Mouse (Mus musculus) layer of hippocampus, adult 2 months (tissue): ENCODE data around the gene Vsig2. TPM values are rescaled to one million over a fixed set of nuclear protein-coding genes. Genes with fewer than 3 reads are reported as not detected.
A peak's percentile ranks its signal among the peaks of the same experiment; 100 is the strongest.

Experiments used
- DNase-seq, 2 experiments: peaks; one replicate each; pipeline ENCODE4 v3.0.0; 2022; ENCODE audit warnings: low spot score in 2 of 2
- H3K27ac ChIP-seq: fragments of 200-600 bp; 2 replicates; pipeline ENCODE4 v1.8.1; 2022
- H3K4me3 ChIP-seq: fragments of 200-600 bp; 2 replicates; pipeline ENCODE4 v1.8.1; 2022; ENCODE audit warnings: mild to moderate bottlenecking
- CTCF ChIP-seq: fragments of 200-600 bp; conservative IDR thresholded peaks from 2 replicates; pipeline ENCODE4 v1.8.1; 2022; ENCODE audit warnings: antibody characterized with exemption, mild to moderate bottlenecking, moderate library complexity
- long read RNA-seq, 2 experiments: library from polyadenylated mRNA; stranded (forward); transcript quantifications; one replicate each; pipeline ENCODE4 v2.0.0; 2021; ENCODE audit warnings: borderline mapping rate in 2 of 2
- total RNA-seq, 2 experiments: library from RNA; stranded (reverse); gene quantifications; 2 replicates each; pipeline ENCODE4 v1.2.3; 2021

Vsig2 gene
- 1 to 10 TPM; 2.5 to 3.7 TPM for total RNA-seq
- long read RNA-seq, experiment 1: 0 reads
- long read RNA-seq, experiment 2: 0 reads

GRCm38 (mm10) chr9:37539170-37540025, at the start of gene Vsig2:
Gene Vsig2 (plus strand): TSS chr9:37539255.
- no peak for TF ChIP-seq CTCF
- DNase-seq: no peak
- Histone ChIP-seq H3K27ac (peak within 1 kb of the TSS; percentile 43; the same call in 1 of the 2 replicates), H3K4me3 (no peak within 1 kb of the TSS)

DNA sequence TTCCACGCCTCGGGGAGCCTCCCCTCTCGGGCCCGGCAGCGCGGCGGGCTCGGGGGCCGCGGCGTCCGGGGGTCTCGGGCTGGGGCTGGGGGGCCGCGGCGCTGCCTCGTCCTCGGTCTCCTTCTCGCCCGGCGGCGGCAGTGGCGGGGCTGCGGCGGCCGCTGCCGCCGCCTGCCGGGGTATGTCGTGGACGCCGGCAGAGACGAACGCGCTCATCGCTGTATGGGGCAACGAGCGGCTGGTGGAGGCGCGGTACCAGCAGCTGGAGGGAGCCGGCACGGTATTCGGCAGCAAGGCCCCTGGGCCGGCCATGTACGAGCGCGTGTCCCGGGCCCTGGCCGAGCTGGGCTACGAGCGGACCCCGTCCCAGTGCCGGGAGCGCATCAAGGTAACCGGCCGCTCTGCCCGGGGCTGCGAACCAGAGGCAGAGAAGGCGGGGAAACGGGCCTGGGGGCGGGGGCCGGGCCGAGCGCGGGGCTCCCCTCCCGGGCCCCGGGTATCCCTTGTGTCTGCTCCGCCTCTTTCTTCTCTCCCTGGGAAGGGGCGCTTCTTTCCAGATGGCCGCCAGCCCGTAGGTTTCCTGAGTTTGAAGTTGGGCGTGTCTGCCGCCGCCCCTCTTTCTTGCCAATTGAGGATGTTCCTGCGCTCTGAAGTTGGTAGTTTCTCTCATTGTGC, 49.5 kb upstream of the Vsig2 start:
- no peak for TF ChIP-seq CTCF
- Histone ChIP-seq H3K4me3 (peak overlapping the region; percentile 96), H3K27ac (peak overlapping the region; percentile 97)
- peak; percentile 8 to 16 for DNase-seq

DNA sequence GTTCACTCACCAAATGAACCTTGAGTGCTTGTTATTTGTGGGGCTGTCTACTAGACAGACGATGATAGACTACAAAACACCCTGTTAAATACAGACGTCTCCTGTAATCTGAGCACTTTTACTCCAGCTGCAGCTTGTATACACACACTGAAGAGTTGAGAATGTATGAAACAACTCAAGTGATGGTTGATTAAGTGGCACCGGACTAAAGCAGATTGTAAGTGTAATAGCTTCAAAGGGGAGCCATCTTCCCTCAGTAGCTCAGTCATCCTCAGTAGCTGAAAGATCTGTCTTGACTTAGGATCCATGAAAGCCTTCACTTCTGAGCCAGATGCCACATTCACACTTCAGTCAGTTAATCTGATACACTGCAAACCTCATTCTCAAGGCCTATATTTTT, 43.3 kb upstream of the Vsig2 start:
- H3K27ac ChIP-seq: no peak overlapping the region
- no peak for DNase-seq

DNA sequence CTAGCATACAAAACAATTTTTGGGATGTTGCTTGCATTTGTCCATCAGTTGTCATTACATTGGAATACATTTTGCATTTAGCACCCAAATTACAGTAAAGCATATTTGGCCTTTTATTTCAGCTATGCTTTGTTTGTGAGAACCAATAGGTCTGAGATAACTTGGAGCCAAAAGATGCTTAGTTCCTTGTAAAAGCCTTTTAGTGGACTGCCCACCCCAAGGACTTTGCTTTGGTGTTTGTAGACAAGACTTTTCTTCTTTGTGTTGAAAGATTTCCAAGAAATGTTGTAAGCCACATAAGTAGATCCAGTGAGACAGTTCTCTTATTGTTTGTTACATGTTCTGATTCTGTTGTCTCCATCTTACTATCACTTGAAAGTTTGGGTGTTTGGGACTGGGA, 42.7 kb upstream of the Vsig2 start:
- no peak overlapping the region for H3K27ac ChIP-seq
- DNase-seq: no peak
- TF ChIP-seq CTCF: no peak
- no peak overlapping the region for H3K4me3 ChIP-seq

More for the DNA sequence above, 43.3 kb upstream of the Vsig2 start:
- no peak overlapping the region for H3K4me3 ChIP-seq
- no peak for TF ChIP-seq CTCF

GRCm38 (mm10) chr9:37500201-37500600, 38.9 kb upstream of the Vsig2 start:
- Histone ChIP-seq H3K27ac (no peak overlapping the region), H3K4me3 (no peak overlapping the region)
- TF ChIP-seq CTCF: no peak
- DNase-seq: no peak

GRCm38 (mm10) chr9:37501170-37501569, 37.9 kb upstream of the Vsig2 start:
- H3K4me3 ChIP-seq: no peak overlapping the region
- no peak for TF ChIP-seq CTCF
- DNase-seq: no peak
- no peak overlapping the region for H3K27ac ChIP-seq

- DNase-seq: no peak
- TF ChIP-seq CTCF: peak; percentile 62
- H3K4me3 ChIP-seq: no peak overlapping the region
- no peak overlapping the region for H3K27ac ChIP-seq
Measured at GRCm38 (mm10) chr9:37504348-37504747, 34.7 kb upstream of the Vsig2 start.

- Histone ChIP-seq H3K4me3 (no peak overlapping the region), H3K27ac (peak overlapping the region; percentile 40; the same call in 1 of the 2 replicates)
- no peak for TF ChIP-seq CTCF
- DNase-seq: peak in 1 of 2 experiments; percentile 33
Measured at GRCm38 (mm10) chr9:37506023-37506422, 33.0 kb upstream of the Vsig2 start.

GRCm38 (mm10) chr9:37512097-37512496, 27.0 kb upstream of the Vsig2 start:
- no peak overlapping the region for H3K27ac ChIP-seq
- TF ChIP-seq CTCF: peak; percentile 61
- H3K4me3 ChIP-seq: no peak overlapping the region
- no peak for DNase-seq

DNA sequence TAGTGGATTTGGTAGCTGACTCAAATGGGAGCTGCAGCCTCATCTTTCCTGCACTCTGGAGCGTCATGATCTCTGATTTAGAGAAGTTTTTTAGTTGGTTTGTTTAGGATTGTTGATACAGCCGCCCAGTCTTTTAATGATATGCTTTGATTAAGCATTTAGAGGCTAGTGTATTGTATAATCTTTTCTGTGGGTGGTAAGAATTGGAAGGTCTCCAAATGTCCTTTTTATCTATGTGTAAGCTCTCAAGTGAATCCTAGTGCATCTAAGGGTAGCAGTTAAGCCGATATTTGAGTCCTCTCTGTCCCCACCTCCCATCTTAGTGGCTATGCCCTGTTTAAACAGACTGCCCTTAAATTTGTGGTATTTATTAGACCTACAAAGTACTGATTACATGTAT, 24.6 kb upstream of the Vsig2 start:
- Histone ChIP-seq H3K4me3 (no peak overlapping the region), H3K27ac (no peak overlapping the region)
- no peak for TF ChIP-seq CTCF
- DNase-seq: no peak

- no peak for TF ChIP-seq CTCF
- DNase-seq: no peak
- H3K27ac ChIP-seq: no peak overlapping the region
- H3K4me3 ChIP-seq: no peak overlapping the region
Measured at GRCm38 (mm10) chr9:37517467-37517866, 21.6 kb upstream of the Vsig2 start.

DNA sequence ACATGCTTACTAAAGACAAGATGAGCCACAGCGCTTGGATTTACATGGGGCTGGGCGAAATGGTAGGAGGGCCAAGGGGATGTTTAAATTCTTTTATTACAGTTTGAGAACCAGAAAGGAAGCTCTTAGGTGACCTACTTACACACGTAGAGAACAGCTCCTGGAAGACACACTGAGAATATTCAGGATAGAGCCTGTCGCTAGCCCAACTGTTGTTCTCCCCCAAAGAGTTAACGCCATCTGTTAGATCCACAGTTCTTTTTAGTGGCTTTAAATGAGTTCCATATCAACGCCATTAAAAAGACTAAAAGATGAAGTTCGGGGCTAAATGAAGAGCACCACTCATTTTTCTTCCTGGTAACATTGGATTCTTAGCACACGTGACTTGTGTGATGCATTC, 20.1 kb upstream of the Vsig2 start:
- Histone ChIP-seq H3K4me3 (no peak overlapping the region), H3K27ac (peak overlapping the region; percentile 39; the same call in 1 of the 2 replicates)
- DNase-seq: no peak
- TF ChIP-seq CTCF: no peak

DNA sequence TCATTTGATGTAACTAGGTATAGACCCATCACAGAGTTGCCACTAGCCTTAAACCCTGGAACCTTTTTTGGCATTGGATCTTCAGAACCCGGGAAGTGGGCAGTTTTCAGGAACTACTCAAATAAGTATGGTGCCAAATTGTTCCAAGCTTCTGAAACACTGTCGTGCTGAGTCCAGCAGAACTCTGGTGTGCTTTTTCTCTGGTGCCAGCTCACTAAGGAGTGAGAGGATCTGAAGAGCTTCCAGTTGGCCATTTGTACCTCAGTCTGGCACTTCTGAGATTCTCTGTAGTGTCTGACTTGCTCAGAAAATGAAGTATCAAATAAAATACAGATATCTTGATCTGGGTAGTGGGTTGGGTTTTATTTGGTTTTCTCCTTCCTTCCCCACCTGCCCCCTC, 19.1 kb upstream of the Vsig2 start:
- Histone ChIP-seq H3K27ac (no peak overlapping the region), H3K4me3 (no peak overlapping the region)
- no peak for TF ChIP-seq CTCF
- DNase-seq: no peak
